In genomic region chr7:68164074-68164473, GRCm38 (mm10) we compare ENCODE assay signal across 17 mouse cellular contexts.
DNase-seq lines count a peak whose midpoint lies in the region; ATAC-seq and TF ChIP-seq lines count a peak whose summit lies in the region.
"Had no signal": no experiment of that assay in that cellular context is flagged by ENCODE, and none has a peak within 500 bp of the region (broad histone marks: within the 10 kb centered on the region; RNA-seq: fewer than 3 reads in every experiment).

No protein-coding gene starts in this region.

- 14% methylated on average over 3 of the region's 3 CpGs for WGBS in liver, embryonic 12.5 days (ENCODE audit: insufficient replicate concordance)
- 32% methylated on average over 3 of the region's 3 CpGs for WGBS in kidney, embryonic 16.5 days
- WGBS in cerebellum, adult 2 months = 95% methylated on average over 3 of the region's 3 CpGs

- H3K27ac ChIP-seq in liver, embryonic 12.5 days = 0 out of 2 replicates have a peak overlapping the region, but pooled peaks have one; percentile 37
- no peak overlapping the region for H3K27ac ChIP-seq in kidney, embryonic 16.5 days (ENCODE audit: low read length)
- H3K27ac ChIP-seq in cerebellum, adult 2 months (ENCODE audit: insufficient read depth, low read length) = no peak overlapping the region
- H3K27ac ChIP-seq: embryonic facial prominence, embryonic 13.5 days; forebrain, embryonic 12.5 days; hindbrain, embryonic 10.5 days; limb, embryonic 12.5 days; midbrain, embryonic 15.5 days; neural tube, embryonic 12.5 days had no signal

- H3K4me1 ChIP-seq in liver, embryonic 12.5 days = peaks cover 65% of the 10 kb centered on the region
- H3K4me1 ChIP-seq in kidney, embryonic 16.5 days (ENCODE audit: insufficient read depth, low read length) = peaks cover 18% of the 10 kb centered on the region
- H3K4me1 ChIP-seq in cerebellum, adult 2 months (ENCODE audit: control insufficient read depth, insufficient read depth, low read length) = peaks cover 3% of the 10 kb centered on the region; the same call in 1 of the 2 replicates

- no peaks in the 10 kb centered on the region for H3K27me3 ChIP-seq in liver, embryonic 12.5 days (replicated peaks)
- no peaks in the 10 kb centered on the region for H3K27me3 ChIP-seq in splenic B cell, adult 2 months (ENCODE audit: control insufficient read depth, insufficient read depth, low read length, poor library complexity, severe bottlenecking)
- no peaks in the 10 kb centered on the region for H3K27me3 ChIP-seq in kidney, embryonic 16.5 days (ENCODE audit: insufficient read depth, low read length)
- H3K27me3 ChIP-seq in cerebellum, adult 2 months (ENCODE audit: control insufficient read depth, insufficient read depth, low read length) = no peaks in the 10 kb centered on the region
- H3K27me3 ChIP-seq: embryonic facial prominence, embryonic 13.5 days; forebrain, embryonic 12.5 days; limb, embryonic 12.5 days; midbrain, embryonic 15.5 days; neural tube, embryonic 12.5 days had no signal

- H3K9ac ChIP-seq in liver, embryonic 12.5 days = no peak overlapping the region; the same call in 1 of the 2 replicates
- H3K9ac ChIP-seq in kidney, embryonic 16.5 days (replicated peaks; ENCODE audit: low read length) = no peak overlapping the region
- H3K9ac ChIP-seq: embryonic facial prominence, embryonic 13.5 days; forebrain, embryonic 12.5 days; limb, embryonic 12.5 days; midbrain, embryonic 15.5 days; neural tube, embryonic 12.5 days had no signal

- TF ChIP-seq CTCF in cerebellum, adult 2 months (IDR thresholded peaks at IDR 0.05; ENCODE audit: borderline replicate concordance, insufficient read depth, low read depth, low read length) = no peak

- H3K36me3 ChIP-seq in liver, embryonic 12.5 days = peaks cover 13% of the 10 kb centered on the region
- H3K36me3 ChIP-seq in splenic B cell, adult 2 months (ENCODE audit: control insufficient read depth, insufficient read depth, low read length, poor library complexity, severe bottlenecking) = no peaks in the 10 kb centered on the region
- H3K36me3 ChIP-seq in kidney, embryonic 16.5 days (ENCODE audit: insufficient read depth, low read length) = peaks cover 13% of the 10 kb centered on the region
- H3K36me3 ChIP-seq: midbrain, embryonic 15.5 days had no signal

- no peak for TF ChIP-seq POLR2A in cerebellum, adult 2 months (IDR thresholded peaks at IDR 0.05; ENCODE audit: borderline replicate concordance, insufficient read depth, low read length)

- ATAC-seq in liver, embryonic 12.5 days = peak; percentile 73
- ATAC-seq in kidney, embryonic 16.5 days (ENCODE audit: low FRiP score, low TSS enrichment) = no peak; the same call in 1 of the 2 replicates

- peak overlapping the region; percentile 36 for H3K4me2 ChIP-seq in liver, embryonic 12.5 days
- H3K4me2 ChIP-seq in kidney, embryonic 16.5 days (replicated peaks; ENCODE audit: low read depth, low read length) = no peak overlapping the region
- H3K4me2 ChIP-seq: embryonic facial prominence, embryonic 13.5 days; forebrain, embryonic 12.5 days; limb, embryonic 12.5 days; midbrain, embryonic 15.5 days; neural tube, embryonic 12.5 days had no signal

- peak; percentile 26 for DNase-seq in CD4-positive, CD25-positive, alpha-beta regulatory T cell, adult 2 months (ENCODE audit: low read depth, low spot score)
- peak; percentile 20 for DNase-seq in T-cell, adult 2 months (ENCODE audit: low spot score)
- DNase-seq in splenic B cell, adult 2 months (ENCODE audit: low read depth, low spot score) = peak; percentile 12
- DNase-seq in heart, postnatal 4 days = no peak
- no peak for DNase-seq in cerebellum, adult 2 months
- no peak for DNase-seq in urinary bladder, adult 18-20 months (ENCODE audit: low spot score in 2 of 2)
- DNase-seq: adrenal gland, adult 8-10 months; kidney, adult 11 months; lung, postnatal 14 days had no signal

- H3K9me3 ChIP-seq in liver, embryonic 12.5 days (replicated peaks) = no peaks in the 10 kb centered on the region
- peaks cover 3% of the 10 kb centered on the region; the same call in 1 of the 2 replicates for H3K9me3 ChIP-seq in kidney, embryonic 16.5 days (ENCODE audit: low read length)
- H3K9me3 ChIP-seq: embryonic facial prominence, embryonic 13.5 days; forebrain, embryonic 12.5 days; hindbrain, embryonic 10.5 days; limb, embryonic 12.5 days; midbrain, embryonic 15.5 days; neural tube, embryonic 12.5 days had no signal

- no peak overlapping the region for H3K4me3 ChIP-seq in liver, embryonic 12.5 days
- no peak overlapping the region for H3K4me3 ChIP-seq in kidney, embryonic 16.5 days (ENCODE audit: low read length)
- H3K4me3 ChIP-seq in cerebellum, adult 2 months (replicated peaks; ENCODE audit: insufficient read depth, low read depth, low read length) = no peak overlapping the region
- H3K4me3 ChIP-seq: embryonic facial prominence, embryonic 13.5 days; forebrain, embryonic 12.5 days; hindbrain, embryonic 10.5 days; limb, embryonic 12.5 days; midbrain, embryonic 15.5 days; neural tube, embryonic 12.5 days had no signal

Comparison
In these comparisons a context has a peak if more than half of its experiments do, and no peak if none do; other contexts are left out.
1. DNase-seq: peak in CD4-positive, CD25-positive, alpha-beta regulatory T cell, adult 2 months (single experiment), T-cell, adult 2 months (single experiment) and splenic B cell, adult 2 months (single experiment); none in heart, postnatal 4 days (single experiment), cerebellum, adult 2 months (0 of 2) and urinary bladder, adult 18-20 months (0 of 2).